Mouse (Mus musculus): ENCODE measurements at regions not wholly inside any gene's neighbourhood (a gene's known extent, or its start where the extent isn't known, plus 50 kb on each side); places are given as distances from the start of the nearest gene placed in this dataset.
A peak's percentile ranks its signal among the peaks of the same experiment; 100 is the strongest.

GRCm38 (mm10) chr19:57541693-57542314 is 69.0 kb upstream of the Atrnl1 start:
- DNase-seq (ENCODE audit: low spot score in 2 of 2): no peak

- DNase-seq (ENCODE audit: low spot score in 2 of 2): peak in 1 of 2 experiments; percentile 60
Measured at GRCm38 (mm10) chr19:57542506-57542905, 68.3 kb upstream of the Atrnl1 start.

DNA sequence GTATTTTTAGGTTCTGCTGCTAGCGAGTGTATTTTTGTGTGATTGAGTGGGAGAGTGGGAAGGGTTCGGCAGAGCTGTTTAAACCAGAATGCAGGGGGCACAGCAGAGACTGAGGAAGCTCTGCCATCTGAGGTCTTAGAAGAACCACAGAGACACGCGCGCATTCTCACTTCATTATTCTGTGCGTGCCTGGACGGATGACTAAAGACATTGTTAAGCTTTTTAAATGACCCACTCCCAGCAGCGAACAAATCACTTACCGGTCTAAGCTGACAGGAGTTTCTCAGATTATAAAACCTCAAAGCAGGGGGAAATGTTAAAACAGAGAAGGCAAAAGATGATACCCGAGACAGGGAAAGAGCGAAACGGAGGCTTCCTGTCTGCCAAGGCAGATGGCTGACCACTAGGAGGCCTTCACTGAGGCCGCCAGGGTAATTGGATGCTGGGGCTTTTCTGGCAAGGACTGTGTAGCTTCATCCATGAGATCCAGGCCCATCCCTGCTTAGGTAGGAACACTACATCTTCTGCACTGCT is 67.1 kb upstream of the Atrnl1 start:
- peak; percentile 44 to 80 for DNase-seq (ENCODE audit: low spot score in 2 of 2)

- DNase-seq (ENCODE audit: low spot score in 2 of 2): no peak
Measured at GRCm38 (mm10) chr19:57544229-57544879, 66.5 kb upstream of the Atrnl1 start.

- no peak for DNase-seq (ENCODE audit: low spot score in 2 of 2)
Measured at GRCm38 (mm10) chr19:57545071-57545470, 65.8 kb upstream of the Atrnl1 start.

DNA sequence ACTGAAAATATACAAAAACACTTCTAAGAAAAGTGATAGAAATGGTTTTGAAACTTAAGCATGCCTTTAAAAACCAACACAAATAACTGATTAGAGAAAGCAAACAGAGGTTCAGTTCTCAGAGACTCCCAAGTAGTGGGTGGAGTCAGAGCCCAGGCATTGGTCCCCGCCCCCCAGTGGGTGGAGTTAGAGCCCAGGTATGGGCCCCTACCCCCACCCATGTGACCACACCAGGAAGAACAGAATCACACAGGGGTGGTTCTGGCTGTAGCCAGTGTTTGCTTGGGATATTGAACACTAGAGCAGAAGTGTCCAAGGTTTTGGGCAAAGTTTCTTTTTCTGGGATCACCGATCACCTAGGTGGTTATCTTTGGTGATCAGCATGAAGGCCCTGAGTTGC is 64.8 kb upstream of the Atrnl1 start:
- no peak for DNase-seq (ENCODE audit: low spot score in 2 of 2)

GRCm38 (mm10) chr19:57546519-57546918 is 64.3 kb upstream of the Atrnl1 start:
- peak in 1 of 2 experiments; percentile 36 for DNase-seq (ENCODE audit: low spot score in 2 of 2)

DNA sequence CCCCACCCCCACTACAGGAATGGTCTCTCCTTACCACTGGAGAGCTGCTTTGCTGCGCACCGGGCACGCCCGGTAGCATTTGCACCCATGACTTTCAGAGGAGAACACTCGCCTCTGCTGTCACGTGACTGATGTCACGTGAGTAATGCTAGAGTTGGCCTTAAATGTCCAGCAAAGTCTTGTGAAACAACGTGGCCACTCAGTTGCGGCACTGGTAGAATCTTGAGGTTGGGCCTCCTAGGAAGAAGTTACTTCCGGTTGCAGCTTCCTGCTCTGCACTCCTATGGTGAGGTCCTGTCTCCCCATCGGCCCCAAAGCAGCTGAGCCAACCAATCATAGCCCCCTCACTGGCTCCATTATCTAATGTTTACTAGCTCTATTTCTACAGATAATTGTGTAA is 62.7 kb upstream of the Atrnl1 start:
- DNase-seq (ENCODE audit: low spot score in 2 of 2): no peak

DNA sequence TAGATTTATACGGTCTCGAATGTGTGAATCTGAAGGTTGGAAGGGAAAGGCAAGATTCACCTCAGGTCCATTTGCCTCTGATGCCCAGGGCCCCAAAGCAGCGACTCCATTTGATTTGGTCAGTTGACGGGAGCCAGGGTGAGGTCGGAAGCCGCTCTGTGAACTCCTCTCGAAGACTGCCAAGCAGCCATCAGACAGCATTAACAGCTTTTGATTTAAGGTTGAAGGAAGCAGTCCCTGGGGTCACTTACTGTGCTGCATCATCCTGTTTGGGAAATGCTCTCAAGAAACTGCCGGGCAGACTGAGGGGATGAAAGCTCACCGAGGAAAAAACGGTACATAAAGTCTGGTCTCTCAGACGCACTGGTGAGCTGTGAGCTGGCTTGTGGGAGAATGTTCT is 62.2 kb upstream of the Atrnl1 start:
- no peak for DNase-seq (ENCODE audit: low spot score in 2 of 2)

DNA sequence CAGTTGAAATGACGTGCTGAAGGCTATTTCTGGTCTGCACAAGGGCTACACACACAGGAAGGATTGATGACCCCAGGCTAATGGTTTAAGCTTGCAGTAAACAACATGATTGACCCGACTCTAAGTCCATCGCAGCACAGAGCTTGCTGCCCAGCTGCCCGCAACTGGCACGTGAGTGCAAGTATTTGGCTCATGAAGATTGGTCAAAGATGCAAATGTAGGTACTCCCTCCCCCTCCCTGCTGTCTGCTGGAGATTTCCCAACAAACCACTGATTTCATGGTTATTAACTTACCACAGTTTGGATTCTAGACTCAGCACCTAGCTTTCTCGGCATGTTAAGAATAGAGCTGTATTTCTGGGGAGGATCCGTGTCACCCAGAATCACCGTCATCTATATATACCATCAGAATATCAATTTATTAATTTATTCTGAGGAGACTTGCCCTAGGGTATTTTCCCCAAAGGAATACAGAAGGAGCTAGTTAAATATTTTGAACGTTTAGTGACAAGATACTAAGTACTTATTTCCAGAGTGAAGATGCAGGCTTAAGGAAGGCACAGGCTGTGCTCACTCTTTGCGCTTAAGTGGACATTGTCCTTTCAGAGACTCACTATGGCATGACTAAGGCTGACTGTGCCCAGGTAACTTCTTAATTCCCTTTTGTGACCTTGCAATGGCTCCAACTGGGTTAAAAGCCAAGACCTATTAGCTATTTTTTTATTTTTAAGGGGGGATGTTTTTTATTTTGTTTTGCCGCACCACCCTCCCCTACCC is 57.7 kb upstream of the Atrnl1 start:
- no peak for DNase-seq (ENCODE audit: low spot score in 2 of 2)

DNA sequence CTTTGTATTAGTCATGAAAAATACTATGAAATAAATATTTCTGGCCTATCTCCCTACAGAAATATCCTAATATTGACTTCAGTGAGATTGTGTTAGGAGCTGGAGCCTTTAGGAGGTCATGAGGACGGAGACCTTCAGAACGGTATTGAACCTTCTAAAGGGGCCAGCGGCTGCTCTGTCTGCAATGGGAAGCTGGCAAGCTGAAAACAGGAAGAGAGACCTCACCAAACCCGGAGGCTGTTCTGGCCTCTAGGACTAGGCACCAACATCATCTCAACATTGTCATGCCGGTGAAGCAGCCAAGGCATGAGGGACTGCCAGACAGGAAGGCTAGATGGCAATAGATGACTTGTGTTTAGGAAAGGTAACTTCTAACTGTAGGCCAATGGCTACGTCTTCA is 56.7 kb upstream of the Atrnl1 start:
- no peak for DNase-seq (ENCODE audit: low spot score in 2 of 2)

DNA sequence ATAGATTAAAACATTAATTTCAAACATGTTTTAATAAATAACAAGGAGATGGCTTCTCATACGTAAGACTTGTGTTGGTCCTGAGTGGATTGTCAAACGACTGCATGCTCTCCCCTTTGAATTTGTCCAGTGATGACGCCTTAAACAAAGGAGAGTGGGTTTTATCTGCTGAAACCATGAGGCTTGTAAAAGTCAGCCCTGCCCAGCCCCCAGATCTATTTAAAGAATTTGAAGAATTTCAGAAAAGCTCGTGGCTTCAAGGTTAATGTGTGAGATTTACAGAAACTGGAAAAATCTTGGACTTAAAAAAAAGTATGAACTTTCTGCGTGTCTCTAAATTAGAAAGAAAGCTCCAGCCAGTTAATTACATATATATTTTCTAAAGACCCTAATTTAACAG is 55.5 kb upstream of the Atrnl1 start:
- no peak for DNase-seq (ENCODE audit: low spot score in 2 of 2)

DNA sequence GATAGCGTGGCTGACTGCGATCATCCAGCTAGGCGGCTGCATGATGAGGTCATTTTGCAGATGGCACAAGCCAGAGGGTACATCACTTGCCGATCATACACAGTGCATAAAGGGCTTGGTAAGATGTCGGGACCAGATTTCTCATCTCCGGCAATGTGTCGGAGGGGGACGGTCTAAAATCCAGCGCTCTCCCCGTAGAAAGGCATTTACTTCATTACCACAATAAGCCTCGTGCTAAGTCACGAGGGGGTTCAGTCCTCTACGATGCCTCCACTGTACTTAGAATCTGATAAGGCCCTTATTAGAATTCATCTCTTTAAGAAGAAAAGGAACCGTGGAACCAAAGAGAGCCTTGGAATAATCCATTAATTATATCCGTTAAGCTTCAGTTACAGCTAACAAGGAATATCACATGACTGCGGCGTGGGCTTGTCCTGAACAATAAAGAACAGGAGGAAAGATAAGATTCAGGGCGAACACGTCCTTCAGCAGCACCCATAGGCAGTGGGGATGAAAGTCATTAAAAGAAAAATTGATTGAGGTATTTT is 52.3 kb upstream of the Atrnl1 start:
- no peak for DNase-seq (ENCODE audit: low spot score in 2 of 2)

GRCm38 (mm10) chr19:57560757-57561156 is 50.1 kb upstream of the Atrnl1 start:
- DNase-seq (ENCODE audit: low spot score in 2 of 2): no peak

Data from frontal cortex, postnatal 36 days (tissue).